Mouse (Mus musculus) CH12.LX (cell line): ENCODE measurements around the gene Aasdhppt.

Experiments used
- BHLHE40 ChIP-seq: IDR thresholded peaks from 2 replicates; pipeline ENCODE4 v1.6.1; 2011; ENCODE audit warnings: mild to moderate bottlenecking, low read depth, low read length, improper control_type of control experiment
- CTCF ChIP-seq, 2 experiments: IDR thresholded peaks in 1 of 2; conservative IDR thresholded peaks in 1 of 2; 2 replicates each; pipeline ENCODE4 v1.5.1; 2011 to 2012; ENCODE audit warnings: low read depth in 2 of 2, low read length in 2 of 2, improper control_type of control experiment in 1 of 2, inconsistent platforms in 1 of 2, mild to moderate bottlenecking in 1 of 2, moderate library complexity in 1 of 2
- HCFC1 ChIP-seq: IDR thresholded peaks from 2 replicates; pipeline ENCODE4 v1.6.1; 2012; ENCODE audit warnings: low read depth, mild to moderate bottlenecking, inconsistent platforms, low read length, improper control_type of control experiment
- IRF4 ChIP-seq: IDR thresholded peaks from 2 replicates; pipeline ENCODE4 v1.6.1; 2014; ENCODE audit warnings: low read depth, mild to moderate bottlenecking, inconsistent platforms, low read length, improper control_type of control experiment
- MYC ChIP-seq: IDR thresholded peaks from 2 replicates; pipeline ENCODE4 v1.6.1; 2011; ENCODE audit warnings: low read depth, mild to moderate bottlenecking, improper control_type of control experiment, low read length
- NRF1 ChIP-seq: IDR thresholded peaks from 2 replicates; pipeline ENCODE4 v1.6.1; 2014; ENCODE audit warnings: low read depth, mild to moderate bottlenecking, inconsistent platforms, low read length, improper control_type of control experiment, moderate library complexity
- POLR2A ChIP-seq: IDR thresholded peaks from 2 replicates; pipeline ENCODE4 v1.6.1; 2011; ENCODE audit warnings: low read depth, mild to moderate bottlenecking, improper control_type of control experiment, low read length
- POLR2AphosphoS2 ChIP-seq: IDR thresholded peaks from 2 replicates; pipeline ENCODE4 v1.6.1; 2011; ENCODE audit warnings: low read depth, low read length, improper control_type of control experiment
- ZC3H11A ChIP-seq: IDR thresholded peaks from 2 replicates; pipeline ENCODE4 v1.6.1; 2012; ENCODE audit warnings: low read depth, mild to moderate bottlenecking, inconsistent platforms, low read length, improper control_type of control experiment
- ZNF384 ChIP-seq: IDR thresholded peaks from 2 replicates; pipeline ENCODE4 v1.6.1; 2012; ENCODE audit warnings: low read depth, low read length, improper control_type of control experiment, inconsistent platforms

DNA sequence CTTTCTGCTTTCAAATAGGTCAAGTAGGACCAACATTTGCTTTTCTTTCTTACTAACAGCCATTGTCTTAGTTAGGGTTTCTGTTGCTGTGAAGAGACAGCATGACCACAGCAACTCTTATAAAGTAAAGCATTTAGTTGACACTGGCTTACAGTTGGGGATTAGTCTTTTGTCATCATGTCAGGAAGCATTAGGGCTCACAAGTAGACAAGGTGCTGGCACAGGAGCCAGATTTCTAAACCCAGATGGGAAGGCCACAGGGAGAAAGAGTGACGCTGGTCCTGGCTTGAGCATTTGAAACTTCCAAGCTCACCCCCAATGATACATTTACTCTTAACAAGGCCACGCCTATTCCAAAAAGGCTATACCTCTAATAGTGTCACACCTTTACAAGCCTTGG lies 6.5 kb upstream of the Aasdhppt start:
- TF ChIP-seq CTCF (conservative IDR thresholded peaks at IDR 0.05 in 1 of 2, IDR thresholded peaks at IDR 0.05 in 1 of 2; ENCODE audit: low read depth in 2 of 2, low read length in 2 of 2) = no peak
- no peak for TF ChIP-seq NRF1
- no peak for TF ChIP-seq POLR2A
- no peak for TF ChIP-seq IRF4
- no peak for TF ChIP-seq HCFC1
- TF ChIP-seq MYC = no peak
- TF ChIP-seq ZC3H11A = no peak
- no peak for TF ChIP-seq POLR2AphosphoS2
- TF ChIP-seq BHLHE40 = no peak
- no peak for TF ChIP-seq ZNF384
